Mouse (Mus musculus) hematopoietic stem cell, adult 5-6 weeks (primary cell): ENCODE results near the gene Ptbp3. TPM values are rescaled to one million over a fixed set of nuclear protein-coding genes. Genes with fewer than 3 reads are reported as not detected.
A peak's percentile ranks its signal among the peaks of the same experiment; 100 is the strongest.

Source experiments
- ATAC-seq, 2 experiments: fragments of 125-278 bp in 1 of 2; replicated peaks in 1 of 2; 2 replicates each; pipeline ENCODE4 v1.8.0; 2016 to 2017; ENCODE audit warnings: inconsistent platforms in 2 of 2, mild to moderate bottlenecking in 2 of 2, moderate number of reproducible peaks in 2 of 2, low read depth in 1 of 2, moderate TSS enrichment in 1 of 2; ENCODE audit not compliant: low FRiP score in 2 of 2, poor library complexity in 2 of 2, severe bottlenecking in 2 of 2, insufficient read depth in 1 of 2, low TSS enrichment in 1 of 2
- total RNA-seq: library from RNA; stranded (forward); fragments of 172-1452, 232-1000 nt; gene quantifications from 2 replicates; pipeline ENCODE4 v1.2.3, GENCODE M21; 2017

Gene Ptbp3
- total RNA-seq, 1 experiment from 2014 or later, result 215 TPM

DNA sequence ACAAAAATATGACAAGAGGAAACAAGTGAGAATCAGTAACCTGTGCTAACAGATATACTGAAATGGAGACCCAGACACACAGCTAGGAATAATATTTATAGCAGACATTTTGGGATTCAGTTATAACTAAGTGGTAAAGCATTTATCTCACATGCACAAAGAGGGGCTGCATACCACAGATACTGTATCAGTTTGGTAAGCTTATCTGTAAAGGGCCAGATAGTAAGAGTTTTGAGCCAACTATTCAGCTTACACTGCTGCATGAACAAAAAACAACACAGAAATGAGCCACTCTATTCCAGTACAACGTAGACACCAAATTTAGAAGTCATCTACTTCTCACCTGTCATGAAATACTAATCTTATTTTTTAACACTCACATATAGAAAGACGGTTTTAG, 15.9 kb downstream of the Ptbp3 start:
- peak in 1 of 2 experiments; percentile 34; a peak in 1 of 4 replicates for ATAC-seq

DNA sequence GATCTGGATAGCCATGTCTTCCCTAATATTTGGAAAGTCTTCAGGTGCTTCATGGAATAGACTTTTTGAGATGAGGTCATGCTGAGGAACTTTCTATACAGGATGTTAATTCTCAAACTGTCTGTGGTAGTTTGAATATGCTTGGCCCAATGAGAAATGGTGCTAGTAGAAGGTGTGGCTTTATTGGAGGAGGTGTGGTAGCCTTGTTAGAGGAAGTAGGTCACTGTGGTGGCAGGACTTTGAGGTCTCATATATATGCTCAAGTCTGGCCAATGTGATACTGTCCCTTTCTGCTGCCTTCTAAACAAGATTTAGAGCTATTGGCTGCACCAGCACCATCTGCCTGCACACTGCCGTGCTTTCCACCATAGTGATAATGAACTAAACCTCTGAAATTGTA, 18.0 kb downstream of the Ptbp3 start:
- ATAC-seq, result peak; percentile 67 to 74

DNA sequence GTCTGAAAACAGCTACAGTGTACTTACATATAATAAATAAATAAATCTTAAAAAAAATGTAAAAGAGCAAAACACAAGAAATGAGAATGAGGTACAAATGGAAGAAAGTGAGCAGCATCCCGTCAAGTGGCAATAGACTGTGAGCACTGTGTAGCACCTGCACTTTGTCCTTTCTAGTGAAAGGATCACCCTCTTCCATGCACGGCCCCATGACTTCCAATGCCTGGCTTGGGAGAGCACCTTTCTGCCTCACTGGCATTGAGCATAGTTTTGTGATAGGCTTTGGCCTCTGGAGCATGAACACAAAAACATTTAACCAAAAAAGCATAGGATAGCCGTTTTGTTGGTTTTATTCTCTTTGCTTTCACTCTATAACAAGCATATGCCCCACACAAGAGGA, 21.7 kb downstream of the Ptbp3 start:
- ATAC-seq, result no peak

DNA sequence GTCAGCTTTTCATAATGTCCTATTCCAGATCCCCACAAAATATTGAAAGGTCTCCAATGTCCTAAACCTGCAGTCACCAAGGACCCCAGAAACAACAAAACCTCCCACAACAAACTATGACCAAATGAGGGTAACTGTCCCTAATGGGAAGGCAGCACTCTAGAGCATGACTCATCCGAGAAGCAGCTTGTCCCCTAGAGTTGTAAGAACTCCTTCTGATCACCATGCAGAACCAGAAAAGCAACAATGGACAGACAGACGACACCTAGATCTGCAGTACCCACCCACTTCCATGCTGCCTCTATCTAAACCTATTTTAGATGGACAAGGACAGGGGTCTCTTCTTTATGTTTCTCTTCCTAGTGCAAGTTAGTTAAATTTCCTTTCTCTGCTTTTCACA, 22.4 kb downstream of the Ptbp3 start:
- no peak for ATAC-seq

DNA sequence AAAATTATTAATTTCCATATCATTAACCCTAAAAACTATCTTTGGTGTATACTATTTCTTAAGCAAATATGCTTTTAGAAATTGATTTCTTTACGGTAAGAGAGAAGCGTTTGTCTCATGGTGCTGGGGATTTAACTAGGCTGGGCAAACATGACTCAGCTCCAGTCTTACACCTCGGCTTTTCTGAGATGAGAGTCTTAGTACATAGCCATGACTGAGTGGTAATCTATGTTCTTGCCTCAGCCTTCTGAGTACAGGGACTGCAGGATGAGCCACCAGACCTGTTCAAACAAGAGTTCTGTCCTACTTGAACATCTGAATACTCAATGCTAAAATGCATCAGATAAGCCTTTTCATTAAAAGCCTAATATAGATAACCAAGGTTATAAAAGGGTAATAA, 24.3 kb downstream of the Ptbp3 start:
- 0 out of 4 replicates have a peak, but pooled peaks of 1 of the 2 experiments have one; percentile 2 for ATAC-seq

DNA sequence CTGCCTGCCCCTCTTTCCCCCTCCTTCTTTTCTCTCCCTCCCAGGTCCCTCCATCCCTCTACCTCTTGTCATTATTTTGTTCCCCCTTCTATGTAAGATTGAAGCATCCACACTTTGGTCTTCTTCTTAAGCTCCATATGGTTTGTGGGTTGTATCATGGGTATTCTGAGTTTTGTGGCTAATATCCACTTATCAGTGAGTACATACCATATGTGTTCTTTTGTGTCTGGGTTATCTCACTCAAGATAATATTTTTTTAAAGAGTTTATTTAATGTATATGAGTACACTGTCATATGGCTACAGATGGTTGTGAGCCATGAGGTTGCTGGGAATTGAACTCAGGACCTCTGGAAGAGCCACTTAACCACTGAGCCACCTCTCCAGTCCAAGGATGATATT, 38.8 kb downstream of the Ptbp3 start:
- ATAC-seq, result no peak

DNA sequence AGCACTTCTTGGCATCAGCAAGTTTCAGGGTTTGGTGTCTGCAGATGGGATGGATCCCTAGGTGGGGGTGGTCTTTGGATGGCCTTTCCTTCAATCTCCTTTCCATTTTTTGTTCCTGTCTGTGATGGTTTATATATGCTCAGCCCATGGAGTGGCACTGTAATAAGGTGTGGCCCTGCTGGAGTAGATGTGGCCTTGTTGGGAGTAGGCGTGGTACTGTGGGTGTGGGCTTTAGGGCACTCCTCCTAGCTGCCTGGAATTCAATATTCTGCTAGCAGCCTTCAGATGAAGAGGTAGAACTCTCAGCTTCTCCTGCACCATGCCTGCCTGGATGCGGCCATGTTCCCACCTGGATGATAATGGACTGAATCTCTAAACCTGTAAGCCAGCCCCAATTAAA, 39.6 kb downstream of the Ptbp3 start:
- ATAC-seq, result no peak

DNA sequence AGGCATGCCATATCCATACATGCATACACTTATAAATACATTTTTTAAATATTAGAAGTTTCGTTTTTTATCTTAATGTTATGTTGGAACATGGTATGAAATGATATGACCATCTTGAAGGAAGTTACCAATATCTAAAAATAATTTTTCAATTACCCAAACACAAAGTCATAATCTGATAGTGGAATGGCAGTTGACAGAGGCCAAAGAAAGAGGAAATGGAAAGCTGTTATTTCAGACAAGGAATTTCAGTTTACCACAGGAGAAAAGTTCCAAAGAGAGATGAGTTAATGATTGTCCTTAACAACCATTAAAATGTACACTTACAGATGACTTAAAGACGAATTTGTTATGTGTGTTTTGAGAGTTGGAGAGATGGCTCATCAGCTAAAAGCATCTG, 41.4 kb downstream of the Ptbp3 start:
- no peak for ATAC-seq

DNA sequence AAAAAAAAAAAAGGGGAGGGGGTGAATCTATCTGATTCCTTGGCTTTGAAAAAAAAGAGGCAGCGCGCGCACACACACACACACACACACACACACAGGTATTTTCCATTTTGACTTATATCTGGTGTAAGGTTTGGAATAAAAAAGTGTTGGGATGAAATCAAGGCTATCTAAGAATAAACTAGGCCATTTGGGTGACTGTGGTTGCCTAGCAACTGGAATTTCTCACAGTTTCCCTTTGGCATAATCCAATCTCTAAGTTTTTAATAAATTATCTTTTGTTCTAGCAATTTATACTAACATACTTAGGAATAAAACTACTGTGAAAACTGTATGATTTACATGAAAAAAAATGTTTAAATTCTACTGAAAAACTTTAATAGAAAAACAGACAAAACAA, 42.5 kb downstream of the Ptbp3 start:
- no peak for ATAC-seq

DNA sequence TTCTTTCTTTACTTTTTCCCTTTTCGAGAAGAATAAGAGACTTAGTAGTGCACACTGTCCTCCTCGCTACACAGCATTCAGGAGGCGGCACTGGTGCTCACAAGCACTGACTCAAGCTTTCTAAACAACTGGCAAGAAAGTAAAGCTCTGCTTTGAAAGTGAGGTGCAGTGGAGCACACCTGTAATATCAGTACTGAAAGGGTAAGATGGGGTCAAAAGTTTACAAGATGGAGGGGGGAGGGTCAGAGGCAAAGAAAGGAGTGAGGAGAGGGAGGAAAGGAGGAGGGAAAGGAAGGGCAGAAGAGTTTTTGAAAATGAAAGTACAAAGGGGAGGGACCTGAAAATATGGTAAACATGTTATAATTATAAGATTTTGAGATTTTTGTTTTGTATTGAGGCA, 43.7 kb downstream of the Ptbp3 start:
- no peak for ATAC-seq

DNA sequence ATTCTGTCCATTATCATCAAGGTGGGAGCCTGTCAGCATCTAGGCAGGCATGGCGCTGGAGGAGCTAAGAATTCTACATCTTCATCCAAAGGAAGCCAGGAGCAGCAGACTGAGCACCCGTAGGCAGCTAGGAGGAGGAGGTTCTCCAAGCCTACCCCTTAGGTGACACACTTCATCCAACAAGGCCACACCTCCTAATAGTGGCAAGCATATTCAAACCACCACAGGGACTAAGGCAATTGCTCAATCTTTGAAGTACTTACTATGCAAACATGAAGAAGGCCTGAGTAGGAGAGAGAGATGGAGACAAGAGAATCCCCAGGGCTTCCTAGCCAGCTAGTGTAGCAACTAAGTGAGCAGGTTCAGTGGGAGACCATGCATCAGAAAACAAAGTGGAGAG, 58.1 kb downstream of the Ptbp3 start:
- no peak for ATAC-seq

DNA sequence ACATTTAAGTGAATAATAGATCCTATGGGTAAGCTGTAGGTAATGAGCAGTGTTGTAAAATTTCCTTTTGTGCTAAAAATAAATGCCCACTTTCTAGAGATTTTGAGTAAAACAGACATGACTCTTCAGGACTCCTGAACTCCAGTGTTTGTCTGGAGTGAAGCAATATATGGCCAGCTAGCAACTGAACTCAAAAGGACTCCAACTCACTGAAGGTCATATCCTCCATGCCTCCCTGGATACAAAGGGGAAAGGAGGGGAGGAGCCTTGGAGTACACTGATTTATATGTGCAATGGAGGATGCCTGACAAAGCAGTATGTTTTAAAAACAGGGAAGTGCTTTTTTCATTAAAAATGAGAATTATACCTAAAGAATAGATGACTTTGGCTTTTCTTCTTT, 77.9 kb downstream of the Ptbp3 start:
- ATAC-seq, result no peak

DNA sequence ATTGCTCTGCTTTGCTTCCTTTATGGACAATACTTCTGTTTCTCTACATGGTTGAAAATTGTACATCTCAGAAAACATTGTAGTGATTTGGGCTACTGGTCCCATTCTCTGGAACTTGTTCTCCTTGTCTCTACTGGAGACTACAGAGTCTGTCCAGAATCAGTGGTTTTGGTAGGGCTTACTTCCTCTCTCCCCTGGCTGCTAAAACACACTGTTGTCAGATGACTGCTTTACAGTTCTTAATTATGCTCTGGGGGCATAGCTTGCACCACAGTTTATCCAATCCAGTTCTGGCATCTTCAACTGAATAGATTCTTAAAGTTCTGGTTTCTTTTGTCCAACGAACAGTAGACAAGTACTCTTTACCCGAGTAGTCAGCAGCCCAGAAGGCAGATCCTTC, 83.7 kb downstream of the Ptbp3 start:
- peak; percentile 38 to 78; a peak in 3 of 4 replicates for ATAC-seq

DNA sequence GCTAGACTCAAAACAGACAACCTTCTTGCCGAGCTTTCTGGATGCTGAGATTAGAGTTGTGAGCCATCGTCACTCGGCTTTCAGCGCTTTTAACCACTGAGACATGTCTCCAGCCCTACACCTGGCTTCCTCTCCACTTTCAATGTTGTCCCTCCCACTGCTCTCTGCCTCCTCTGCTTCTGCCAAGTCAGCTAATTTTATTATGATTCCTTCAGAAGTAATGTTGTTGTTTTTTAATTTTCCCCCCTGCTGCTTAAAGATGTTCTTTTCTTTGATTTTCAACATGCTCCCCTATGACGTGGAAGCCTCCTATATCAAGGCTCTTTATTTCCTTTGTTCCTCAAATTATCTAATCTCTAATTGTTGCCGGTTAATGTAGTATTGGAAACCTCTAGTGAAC, 84.5 kb downstream of the Ptbp3 start:
- no peak for ATAC-seq

DNA sequence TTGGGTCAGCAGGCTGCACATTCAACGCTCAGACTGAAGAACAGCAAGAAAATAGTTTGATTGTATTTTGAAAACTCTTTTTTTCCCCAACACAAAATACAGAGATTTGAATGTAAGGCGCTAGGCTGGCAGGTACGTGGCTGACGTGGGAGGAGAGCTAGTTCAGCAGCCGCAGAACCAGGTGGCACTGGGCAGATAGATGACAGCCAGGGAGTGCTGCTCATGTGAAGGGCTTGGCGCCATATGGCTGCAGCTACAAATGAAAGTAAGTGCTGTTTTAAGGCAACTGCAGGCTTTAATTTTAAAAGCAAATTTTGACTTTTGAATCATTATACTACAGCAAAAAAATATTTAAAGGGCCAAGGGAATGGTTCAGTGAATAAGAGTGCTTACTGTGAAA, 86.7 kb downstream of the Ptbp3 start:
- ATAC-seq, result no peak

DNA sequence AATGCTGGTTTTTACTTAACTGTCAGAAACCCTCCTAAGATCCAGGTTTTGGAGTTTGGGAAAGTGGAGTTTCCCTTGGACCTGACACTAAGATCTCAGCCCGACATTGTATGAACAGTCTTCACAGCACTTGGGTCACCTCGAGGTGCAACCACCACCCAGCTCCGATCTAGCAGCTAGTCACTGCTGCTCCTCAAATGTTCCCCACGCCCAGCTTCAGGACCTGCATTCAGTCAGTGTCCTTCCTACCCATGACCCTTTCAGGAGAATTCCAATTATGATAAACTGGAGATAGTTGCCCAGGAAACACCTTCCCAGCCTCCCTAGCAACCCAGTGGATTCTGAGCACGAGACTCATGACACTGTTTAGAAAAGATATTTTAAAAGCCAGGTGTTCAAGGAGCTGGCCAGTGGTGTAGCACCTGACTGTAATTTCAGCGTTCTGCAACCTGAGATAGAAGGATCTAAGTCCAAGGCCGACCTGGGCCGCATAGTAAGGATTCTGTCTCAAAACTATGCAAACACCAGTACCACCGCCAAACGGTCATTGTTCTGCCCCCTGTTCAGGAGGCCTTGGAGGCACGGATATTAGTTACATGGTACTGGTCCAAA, 87.9 kb downstream of the Ptbp3 start:
- no peak for ATAC-seq

DNA sequence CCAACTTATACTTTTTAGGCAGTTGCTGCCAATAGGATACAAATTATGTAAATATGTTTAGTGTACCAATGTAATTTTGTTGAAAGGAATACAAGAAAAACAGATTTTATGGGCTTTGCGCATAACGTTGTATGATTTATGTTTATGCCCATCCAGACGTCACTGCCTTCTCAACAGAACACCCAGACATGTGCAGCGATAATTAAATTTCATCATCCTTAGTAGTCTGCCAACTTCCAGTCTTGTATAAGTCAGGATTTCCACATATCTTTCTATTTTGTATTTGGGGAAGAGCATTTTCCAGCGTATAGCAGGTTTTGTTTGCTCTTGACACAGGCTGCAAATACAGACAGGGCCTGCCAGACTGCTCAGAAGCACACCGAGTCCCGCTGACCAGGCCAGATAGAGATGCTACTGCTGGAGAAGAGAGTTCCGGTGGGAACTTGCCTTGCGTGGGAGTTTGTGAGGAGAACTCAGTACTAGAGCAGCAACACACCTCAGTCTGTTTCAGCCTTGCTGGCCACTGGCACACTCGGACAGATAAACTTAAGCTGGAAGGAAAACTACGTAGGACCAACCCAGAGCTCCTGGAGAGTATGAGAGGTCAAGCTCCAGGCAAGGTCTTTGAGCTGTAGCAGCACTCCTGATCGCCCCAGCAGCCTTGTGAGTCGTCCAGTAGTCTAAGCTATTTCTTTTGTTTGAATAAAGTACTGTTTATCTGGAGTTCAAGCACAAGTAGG, 89.8 kb downstream of the Ptbp3 start:
- no peak; a peak in 1 of 4 replicates for ATAC-seq

DNA sequence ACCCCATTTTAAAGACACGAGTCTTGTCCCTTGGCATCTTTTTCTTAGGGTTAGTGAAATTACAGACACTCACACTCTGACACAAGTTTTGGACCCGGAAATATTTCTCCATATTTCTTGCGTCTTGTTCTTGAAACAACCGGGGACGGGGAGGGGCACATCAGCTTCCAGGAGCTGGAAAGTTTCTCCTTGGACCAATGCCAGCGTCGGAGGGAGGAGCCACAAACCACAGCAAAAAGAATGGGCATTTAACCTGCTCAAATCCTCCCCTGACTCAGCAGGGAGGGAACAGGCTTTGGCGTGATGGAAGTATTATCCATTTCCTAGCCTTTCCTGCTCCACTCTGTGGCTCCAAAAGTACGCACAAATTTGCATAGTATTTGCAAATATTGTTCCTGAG, 91.2 kb downstream of the Ptbp3 start:
- ATAC-seq, result peak; percentile 40 to 64; a peak in 2 of 4 replicates

DNA sequence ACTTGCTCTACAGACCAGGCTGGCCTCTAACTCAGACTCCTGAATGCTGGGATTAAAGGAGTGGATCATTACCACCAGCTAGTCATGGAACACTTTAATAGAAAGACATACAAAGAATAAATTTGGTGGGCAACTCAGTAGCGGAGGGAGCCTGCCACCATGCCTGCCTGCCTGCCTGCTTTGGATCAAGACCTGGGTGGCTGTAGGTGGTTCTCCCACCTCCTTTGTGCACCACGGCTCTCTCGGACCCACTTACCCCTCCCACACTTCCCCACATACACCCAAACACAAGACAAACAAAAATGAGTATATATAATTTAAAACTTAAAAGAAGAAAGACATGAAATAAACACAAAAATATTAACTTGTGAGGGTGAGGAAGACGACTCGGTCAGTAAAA, 92.1 kb downstream of the Ptbp3 start:
- ATAC-seq, result no peak
